Mouse (Mus musculus): ENCODE data around the gene Myoz1.
"Not testable (repeated sequence)": the region's sequence is repeated elsewhere in the genome, so short reads cannot be mapped to it uniquely, and the experiment has no call there.

The Myoz1 gene

DNA sequence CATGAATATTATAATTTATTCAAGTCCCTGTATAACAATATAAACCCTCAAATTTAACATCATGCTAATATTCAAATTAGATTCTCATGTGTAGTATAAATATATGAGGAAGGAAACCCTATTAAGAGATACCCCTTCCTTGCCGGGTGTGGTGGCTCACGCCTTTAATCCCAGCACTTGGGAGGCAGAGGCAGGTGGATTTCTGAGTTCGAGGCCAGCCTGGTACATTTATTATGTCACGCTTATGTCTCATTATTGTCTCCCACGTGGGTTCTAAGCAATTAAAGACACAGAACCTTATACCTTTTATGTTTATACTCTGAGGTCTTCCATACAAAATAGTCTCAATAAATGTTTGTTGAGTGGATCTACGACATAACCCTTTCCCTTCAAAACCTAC lies 17.6 kb downstream of the Myoz1 start:
- no peak for DNase-seq (ENCODE audit: low read depth, low spot score)

DNA sequence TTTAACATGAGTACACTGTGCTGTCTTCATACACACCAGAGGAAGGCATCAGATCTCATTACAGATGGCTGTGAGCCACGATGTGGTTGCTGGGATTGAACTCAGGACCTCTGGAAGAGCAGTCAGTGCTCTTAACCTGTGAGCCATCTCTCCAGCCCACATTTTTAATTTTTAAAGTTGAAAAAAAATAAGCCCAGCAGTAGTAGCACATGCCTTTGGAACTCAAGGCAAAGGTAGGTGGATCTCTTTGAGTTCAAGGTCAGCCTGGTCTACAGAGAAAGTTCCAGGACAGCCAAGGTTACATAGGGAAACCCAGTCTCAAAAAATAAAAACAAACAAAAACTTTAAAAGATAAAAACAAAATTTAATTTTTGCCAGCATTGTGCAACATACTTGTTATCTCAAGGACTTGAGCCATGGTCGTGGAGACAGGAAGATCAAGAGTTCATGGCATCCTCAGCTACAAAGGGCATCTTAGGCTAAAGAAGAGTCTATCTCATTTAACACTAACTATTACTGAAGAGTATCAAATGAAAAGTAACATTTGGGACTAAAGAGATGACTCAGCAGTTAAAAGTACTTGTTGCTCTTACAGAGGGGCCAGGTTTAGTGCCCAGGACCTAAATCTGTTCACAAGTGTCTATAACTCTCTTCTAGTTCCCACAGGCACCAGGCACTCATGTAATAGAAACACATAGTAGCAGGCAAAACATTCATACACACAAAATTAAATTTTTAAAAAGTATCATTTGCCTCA lies 18.3 kb downstream of the Myoz1 start:
- DNase-seq (ENCODE audit: low read depth, low spot score), result no peak

DNA sequence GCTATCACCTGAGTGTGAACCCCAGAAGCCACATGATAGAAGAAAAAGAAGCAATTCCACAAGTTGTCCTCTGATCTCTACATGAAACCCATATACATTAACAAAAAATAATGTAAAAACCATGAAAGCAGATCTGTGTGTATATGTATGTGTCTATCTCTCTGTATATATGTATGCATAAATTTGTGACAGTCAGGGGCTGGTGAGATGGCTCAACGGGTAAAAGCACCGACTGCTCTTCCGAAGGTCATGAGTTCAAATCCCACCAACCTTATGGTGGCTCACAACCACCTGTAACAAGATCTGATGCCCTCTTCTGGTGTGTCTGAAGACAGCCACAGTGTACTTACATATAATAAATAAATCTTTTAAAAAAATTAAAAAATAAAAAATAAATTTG lies 19.4 kb downstream of the Myoz1 start:
- DNase-seq (ENCODE audit: low read depth, low spot score), result not testable (repeated sequence)

DNA sequence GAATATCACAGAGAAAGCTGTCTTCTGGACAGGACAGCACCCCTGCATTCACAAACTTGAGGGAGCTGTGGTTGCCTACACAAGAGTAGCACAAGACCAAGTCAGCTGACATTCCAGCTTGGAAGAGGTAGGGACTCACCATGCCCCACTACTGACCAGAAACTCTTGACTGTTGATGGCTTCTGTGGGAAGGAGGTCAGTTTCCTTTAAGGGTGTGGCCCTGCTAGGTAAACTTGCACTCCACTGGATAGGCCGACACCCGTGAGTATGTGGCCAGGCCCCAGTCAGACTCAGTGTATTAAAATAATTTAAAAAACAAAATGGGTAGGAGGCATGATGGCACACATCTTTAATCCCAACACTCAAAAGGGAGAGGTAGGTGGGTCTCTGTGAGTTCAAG lies 20.8 kb downstream of the Myoz1 start:
- DNase-seq (ENCODE audit: low read depth, low spot score), result no peak

DNA sequence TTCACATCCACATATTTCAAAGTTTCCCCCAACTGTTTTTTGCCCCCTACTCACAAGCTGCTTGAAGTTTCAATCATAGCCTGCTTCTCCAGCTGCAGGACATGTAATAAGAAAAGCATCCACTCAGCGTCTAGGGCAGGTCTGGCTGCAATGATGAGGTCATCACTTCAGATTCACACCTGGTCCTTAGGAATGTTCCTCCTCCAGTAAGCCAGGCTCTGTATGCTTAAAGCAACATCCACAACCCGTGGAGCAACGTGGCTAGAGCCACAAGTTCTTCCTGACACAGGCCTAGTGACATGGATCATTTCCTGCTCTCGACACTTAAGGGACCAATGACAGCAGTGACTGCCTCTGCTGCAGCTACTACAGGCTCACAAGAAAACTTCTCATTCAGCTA lies 25.1 kb downstream of the Myoz1 start:
- no peak for DNase-seq (ENCODE audit: low read depth, low spot score)

DNA sequence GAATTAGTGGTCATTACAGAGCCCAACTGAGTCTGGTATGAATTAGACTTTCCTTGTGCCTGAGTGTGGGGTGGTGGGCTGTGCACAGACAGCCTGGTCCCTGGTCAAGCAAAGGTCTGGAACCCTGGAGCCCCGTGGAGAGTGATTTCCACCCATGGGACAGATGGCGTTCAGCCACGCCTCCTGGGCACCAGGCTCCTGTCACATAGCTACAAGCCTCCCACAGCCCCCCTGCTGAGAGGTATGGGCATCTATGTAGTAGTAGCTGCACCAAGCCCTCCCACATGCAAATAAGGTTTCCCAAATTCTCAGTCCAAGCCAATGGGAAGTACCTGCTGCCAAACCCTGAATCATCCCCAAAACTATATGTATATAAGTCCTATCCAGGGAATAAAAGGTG lies 29.4 kb downstream of the Myoz1 start:
- DNase-seq (ENCODE audit: low read depth, low spot score), result no peak

DNA sequence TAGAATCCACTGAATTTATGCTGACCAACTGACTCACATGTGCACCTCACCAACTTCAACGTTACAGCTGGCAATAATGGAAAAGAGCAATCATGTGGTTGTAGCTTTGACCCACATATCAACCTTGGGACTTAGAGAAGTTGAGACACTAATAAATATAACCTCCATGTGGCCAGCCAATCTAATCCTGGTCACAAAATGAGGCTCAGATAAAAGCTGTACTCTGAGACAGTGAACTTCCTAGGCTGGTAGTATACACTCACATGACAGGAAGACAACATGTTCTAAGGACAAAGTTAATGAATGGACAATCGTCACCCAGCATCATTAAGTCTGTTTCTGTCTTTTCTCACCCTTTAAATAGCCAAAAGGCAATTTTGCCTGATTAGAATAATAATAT lies 29.9 kb downstream of the Myoz1 start:
- no peak for DNase-seq (ENCODE audit: low read depth, low spot score)

DNA sequence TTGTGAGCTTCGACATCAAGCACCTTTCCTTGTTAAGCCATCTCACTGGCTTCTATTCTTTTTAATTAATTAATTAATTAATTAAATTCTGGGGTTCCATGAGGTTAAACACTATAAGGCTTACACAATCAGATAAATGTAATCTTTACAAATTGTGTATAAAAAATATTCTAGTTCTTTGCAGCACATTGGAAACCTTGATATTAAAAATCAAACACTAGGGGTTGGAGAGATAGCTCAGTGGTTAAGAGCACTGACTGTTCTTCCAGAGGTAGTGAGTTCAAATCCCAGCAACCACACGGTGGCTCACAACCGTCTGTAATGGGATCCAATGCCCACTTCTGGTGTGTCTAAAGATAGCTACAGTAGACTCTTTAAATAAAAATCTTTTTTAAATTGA lies 33.4 kb downstream of the Myoz1 start:
- no peak for DNase-seq (ENCODE audit: low read depth, low spot score)

DNA sequence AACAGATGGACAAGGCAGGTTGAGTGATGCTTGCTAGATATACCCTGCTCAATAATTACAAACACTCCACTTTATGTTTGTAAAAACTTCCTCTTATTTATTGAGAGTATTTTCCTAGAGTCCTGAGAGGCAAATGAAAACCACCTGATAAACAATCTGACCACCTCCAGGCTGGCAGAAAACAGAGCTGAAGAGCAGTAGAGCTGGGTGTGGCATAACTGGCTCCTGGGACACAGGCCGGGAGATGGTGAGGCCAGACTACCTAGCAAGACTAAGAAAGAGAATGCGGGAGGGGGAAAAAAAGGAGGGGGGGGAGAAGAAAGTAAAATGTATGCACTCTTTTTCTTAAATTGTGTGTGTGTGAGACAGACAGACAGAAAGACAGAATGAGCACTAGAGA lies 33.9 kb downstream of the Myoz1 start:
- no peak for DNase-seq (ENCODE audit: low read depth, low spot score)

DNA sequence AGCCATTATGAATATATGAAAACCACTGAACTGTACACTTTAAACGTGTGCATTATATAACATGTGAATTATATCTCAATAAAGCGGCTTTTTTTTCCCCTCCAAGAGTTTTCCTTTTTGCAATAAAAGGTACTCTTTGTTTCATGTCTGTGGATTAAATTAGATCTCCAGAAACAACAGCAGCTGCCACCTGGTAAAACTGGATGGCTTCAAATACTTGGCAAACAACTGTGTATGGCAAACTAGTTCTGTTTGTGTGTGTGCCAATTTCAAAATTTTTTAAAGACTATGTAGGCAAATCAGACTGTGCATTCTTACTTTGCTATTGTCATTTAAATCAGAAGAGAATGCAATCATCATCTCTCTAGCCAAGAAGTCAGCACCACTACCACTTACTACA lies 34.4 kb downstream of the Myoz1 start:
- no peak for DNase-seq (ENCODE audit: low read depth, low spot score)

DNA sequence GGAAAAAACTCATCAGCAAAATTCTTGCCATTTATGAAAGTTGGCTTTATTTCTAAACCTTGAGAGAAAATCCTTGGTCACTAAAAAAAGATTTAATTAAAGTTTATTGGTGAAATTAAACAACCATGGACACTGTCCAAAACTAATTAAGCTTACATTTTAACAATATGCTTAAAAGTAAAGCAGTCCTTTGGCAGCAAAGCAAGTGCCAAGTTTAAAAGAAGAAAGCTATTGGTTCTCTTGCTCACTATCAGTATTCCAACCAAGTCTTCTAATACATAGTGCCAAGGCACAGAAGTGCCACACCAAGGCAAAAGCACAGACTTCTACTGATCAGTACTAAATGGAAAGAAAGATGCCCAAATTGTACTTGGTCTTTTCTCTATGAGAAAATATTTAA lies 37.2 kb downstream of the Myoz1 start:
- no peak for DNase-seq (ENCODE audit: low read depth, low spot score)

DNA sequence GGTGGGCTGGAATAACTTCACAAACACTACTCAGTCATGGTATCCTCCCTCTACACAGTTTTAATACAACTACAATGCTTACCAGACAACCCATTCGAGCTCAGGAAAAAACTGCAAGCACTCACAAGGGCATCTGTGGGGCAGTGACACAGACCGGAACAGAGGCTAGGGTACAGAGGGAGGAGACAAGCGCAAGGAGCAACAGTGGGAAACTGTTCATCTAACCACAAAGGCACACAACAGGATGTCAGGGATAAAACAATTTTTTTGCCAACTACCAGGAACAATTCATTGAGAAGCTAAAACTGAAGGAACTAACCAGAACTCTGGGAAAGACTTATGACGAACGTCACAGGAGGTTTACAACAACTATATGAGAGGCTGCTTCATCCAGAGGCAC lies 38.1 kb downstream of the Myoz1 start:
- no peak for DNase-seq (ENCODE audit: low read depth, low spot score)

DNA sequence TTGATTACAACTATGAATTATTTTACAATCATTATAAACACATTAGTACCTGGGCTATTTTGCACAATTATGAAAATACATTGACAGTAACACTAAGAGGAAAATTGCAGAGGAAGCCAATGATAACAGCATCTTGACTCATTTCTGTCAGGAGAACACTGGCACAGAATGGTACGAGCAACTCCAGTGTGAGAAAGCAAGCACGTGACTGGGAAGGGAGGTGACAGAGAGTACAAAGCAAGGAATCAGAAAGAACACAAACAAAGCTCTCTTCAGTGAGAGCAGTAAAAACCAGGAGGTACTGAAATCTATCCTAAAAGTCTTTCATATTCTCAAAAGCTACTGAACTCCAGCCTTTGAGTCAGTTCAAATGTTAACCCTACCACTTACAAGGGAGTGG lies 39.9 kb downstream of the Myoz1 start:
- no peak for DNase-seq (ENCODE audit: low read depth, low spot score)

DNA sequence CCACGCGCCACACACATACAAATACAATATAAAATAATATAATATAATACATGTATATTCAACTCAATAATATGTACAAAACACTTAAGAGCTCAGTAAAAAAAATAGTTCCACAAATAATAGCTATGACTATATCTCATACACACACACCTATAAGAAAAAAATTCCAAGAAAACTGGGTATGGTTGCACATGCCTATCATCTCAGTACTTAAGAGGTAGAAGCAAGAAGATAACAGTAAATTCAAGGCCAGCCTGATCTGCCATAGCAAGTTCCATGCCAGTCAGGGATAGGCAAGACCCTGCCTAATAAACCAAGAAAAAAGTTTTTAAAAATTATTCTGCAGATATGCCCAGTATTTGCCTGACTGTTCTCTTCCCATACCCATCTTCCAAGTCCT lies 41.3 kb downstream of the Myoz1 start:
- DNase-seq (ENCODE audit: low read depth, low spot score), result no peak

DNA sequence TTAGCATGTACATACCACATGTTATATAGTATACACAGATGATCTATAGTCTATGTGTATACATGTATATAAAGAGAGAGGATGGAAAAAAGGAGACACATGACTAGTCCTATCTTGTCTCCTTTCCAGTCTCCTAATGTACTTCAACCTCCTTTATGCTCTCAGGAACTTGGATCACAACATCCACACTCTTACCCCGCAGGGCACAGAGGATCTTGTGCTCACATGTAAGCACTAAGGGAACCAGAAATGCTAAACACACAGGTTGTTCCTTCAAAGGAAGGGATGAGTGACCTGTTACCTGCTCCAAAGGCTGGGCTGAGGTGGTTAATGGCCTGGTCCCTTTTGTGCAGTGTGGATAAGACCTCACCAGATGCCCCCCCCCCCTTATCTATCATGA lies 43.5 kb downstream of the Myoz1 start:
- no peak for DNase-seq (ENCODE audit: low read depth, low spot score)

DNA sequence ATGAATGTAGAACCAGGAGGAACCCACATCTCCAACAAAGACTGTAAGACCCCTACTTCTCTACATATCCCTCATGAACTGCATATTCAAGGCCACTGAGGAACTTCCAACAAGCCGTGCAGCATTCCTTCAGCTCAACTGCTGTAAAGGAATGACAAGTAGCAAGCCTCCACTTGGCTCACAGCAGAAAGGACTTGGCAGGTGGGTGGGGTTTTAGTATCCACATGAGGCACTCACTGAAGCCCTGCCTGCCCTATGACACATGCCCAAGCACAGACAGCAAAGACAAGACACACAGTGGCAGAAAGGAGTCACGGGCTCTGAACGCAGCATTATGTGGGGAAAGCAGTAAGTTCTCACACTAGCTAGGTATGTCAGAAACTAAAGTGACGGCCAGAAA lies 46.2 kb downstream of the Myoz1 start:
- DNase-seq (ENCODE audit: low read depth, low spot score), result no peak

DNA sequence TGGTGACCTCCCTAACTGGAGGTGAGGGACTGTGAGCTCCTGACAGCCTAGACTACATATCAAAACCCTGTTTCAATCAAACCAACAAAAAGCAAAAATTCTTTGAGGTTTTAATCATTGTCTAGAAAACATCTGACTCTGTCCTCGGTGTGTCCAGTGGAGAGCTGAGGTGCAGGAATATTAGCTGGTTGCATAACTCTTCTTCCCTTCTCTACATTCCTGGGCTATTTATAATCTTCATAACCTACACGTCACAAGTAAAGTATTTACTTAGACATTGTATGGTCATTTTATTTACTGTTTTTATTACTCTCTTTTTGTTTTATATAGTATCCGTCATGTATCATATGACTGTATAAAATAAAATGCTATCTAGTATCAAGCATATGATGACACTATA lies 46.8 kb downstream of the Myoz1 start:
- DNase-seq (ENCODE audit: low read depth, low spot score), result no peak

DNA sequence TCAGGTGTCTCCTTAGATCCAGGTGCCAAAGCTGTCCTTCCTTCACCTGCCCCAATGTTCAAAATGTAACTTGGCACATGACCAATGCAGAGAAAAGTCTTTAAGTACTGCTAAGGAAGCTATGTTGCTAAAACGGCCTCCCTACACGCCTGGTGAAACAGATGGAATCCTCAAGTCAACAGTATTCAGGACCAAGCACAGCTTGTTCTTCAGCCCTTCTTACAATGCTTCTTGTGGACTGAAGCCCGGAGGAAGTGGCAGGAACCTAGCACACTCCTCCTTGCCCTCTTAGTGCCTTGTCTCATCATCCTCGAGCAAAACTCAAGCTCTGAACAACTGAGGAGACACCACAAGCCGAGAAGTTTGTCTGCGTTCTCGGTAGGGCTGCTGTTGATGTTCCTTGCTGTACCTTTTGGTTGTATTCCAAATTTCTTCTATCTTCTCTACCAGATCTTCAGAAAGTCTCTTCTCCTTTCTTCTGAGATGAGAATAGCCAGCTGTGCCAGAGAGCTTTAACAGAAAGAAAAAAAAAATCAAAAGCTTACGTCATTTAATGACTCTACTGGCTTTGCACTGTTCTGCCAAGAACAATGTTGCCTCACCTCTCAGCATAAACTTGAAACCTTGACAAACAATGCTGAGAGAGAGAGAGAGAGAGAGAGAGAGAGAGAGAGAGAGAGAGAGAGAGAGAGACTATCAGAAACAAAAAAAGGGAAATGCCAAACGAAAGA lies 48.8 kb downstream of the Myoz1 start:
- DNase-seq (ENCODE audit: low read depth, low spot score), result no peak

DNA sequence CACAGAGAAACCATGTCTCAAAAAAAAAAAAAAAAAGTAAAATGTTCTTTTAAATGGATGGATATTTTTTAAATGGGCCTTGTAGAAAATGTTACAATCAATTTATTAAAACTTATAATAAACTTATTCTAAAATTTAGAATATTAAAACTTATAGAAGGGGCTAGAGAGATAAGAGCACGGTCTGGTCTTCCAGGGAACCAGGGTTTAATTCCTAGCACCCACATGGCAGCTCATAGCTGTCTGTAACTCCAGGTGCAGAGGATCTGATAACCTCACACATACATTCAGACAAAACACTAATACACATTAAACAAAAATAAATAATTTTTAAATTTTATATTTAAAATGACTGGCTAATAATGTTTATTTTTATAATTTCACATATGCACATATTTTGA lies 55.1 kb downstream of the Myoz1 start:
- no peak for DNase-seq (ENCODE audit: low read depth, low spot score)

DNA sequence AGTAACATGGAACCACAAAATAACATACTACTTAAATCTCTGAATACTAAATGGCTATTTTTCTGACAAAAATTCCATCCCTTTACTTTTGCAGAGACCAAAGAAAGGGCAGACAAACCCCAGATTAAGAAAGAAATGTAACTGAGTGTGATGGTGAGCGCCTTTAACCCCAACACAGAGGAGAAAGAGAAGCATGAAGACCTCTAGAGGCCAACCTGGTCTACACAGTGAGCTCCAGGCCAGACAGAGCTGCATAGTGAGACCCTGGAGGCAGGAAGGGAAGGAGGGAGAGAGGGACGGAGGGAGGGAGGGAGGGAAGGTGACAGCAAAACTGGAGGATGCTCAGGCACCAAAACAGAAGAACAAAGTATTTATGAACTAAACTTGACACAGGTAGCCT lies 56.1 kb downstream of the Myoz1 start:
- DNase-seq (ENCODE audit: low read depth, low spot score), result no peak

DNA sequence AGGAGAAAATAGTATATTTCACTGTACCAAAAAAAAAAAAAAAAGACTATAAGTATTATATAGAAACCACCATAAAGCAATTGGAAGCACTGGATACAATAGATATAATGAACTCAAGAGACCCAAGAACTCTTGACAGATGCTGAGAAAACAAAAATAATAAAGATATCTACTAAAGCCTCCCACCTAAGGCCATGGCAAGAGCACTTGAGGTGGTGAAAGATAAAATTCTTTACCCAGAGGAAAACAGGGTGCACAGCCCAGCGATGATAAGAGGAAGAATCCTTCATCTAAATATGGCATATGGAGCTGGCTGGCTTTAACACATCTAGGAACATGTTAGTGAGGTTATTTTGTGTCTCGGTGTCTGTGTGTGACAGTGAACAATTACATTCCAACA lies 56.8 kb downstream of the Myoz1 start:
- no peak for DNase-seq (ENCODE audit: low read depth, low spot score)

Data from brain, embryonic 18.5 days (tissue).